Mouse (Mus musculus): Measurements from ENCODE around the gene Fry. TPM values are rescaled to one million over a fixed set of nuclear protein-coding genes. Genes with fewer than 3 reads are reported as not detected.

Gene Fry
- polyA plus RNA-seq, 1 experiment from 2014 or later = 2.4 TPM

DNA sequence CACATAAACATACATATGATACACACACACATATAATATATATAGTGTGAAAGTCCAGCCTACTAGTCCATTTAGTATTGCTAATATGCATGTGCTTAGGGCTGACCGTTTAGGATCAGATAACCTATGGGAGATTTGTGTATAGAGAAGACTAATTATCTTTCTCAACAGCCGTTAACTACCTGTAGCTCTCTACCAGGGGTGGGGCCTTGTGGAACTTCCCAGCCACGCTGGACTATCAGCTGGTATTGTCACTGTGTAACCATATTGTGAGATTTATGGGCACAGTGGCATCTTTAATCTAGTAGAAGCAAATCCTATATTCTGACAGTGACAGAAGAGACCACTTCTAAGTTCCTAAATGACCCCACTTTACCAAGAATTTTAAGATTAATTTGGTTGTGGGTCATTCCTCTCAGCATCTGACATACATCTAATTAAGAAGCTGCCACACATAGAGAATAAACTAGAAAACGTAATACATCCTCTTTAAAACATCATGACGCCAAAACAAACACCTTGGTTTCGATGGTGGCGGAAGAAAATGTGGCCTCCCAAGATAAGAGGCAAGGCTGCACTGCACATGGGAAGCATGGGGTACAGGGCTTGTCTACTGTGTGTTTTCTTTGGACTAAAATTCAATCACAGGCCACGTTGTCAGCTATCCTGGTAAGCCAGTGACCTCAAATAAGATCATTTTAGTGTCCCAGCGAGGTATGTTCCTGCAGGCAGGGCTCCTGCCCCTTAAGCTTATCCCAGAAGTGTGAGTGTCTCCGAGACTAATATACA lies 271.3 kb downstream of the Fry start:
- Histone ChIP-seq H3K36me3 (peaks cover 11% of the 10 kb centered on the region), H3K4me1 (replicated peaks) (peaks cover 21% of the 10 kb centered on the region), H3K9me3 (replicated peaks) (no peaks in the 10 kb centered on the region), H3K4me3 (replicated peaks) (no peak overlapping the region), H3K27ac (0 out of 2 replicates have a peak overlapping the region, but pooled peaks have one; percentile 1), H3K4me2 (peak overlapping the region; percentile 5; the same call in 1 of the 2 replicates), H3K27me3 (no peaks in the 10 kb centered on the region), H3K9ac (no peak overlapping the region)
- DNase-seq (peak; percentile 21), ATAC-seq (ENCODE audit: low read depth) (peak; percentile 85)
- WGBS (ENCODE audit: insufficient replicate concordance) = 16% methylated on average over 10 of the region's 10 CpGs

DNA sequence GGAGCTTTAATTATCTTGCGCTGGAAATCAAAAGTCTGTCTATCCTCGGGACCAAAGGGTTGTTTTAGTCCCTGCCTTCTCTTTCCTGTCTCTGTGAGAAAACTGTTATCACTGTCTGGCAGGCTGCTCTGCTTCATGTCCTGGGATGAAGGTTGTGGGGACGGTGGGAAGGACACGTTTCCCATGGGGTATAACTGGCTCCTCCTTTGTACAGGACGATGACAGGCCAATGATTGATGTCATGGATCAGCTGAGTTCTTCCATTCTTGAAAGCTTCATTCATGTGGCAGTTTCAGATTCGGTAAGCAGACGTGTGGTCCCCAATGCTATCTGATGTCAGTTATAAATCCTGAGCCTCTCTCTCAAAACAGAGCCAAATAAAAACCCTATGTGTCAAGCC lies 272.0 kb downstream of the Fry start:
- no peaks in the 10 kb centered on the region; the same call in 1 of the 2 replicates for H3K9me3 ChIP-seq (replicated peaks)
- H3K36me3 ChIP-seq = peaks cover 16% of the 10 kb centered on the region
- no peak overlapping the region for H3K4me3 ChIP-seq (replicated peaks)
- ATAC-seq (ENCODE audit: low read depth) (peak; percentile 74), DNase-seq (peak; percentile 12)
- 11% methylated on average over 7 of the region's 7 CpGs for WGBS (ENCODE audit: insufficient replicate concordance)
- H3K27ac ChIP-seq = 0 out of 2 replicates have a peak overlapping the region, but pooled peaks have one; percentile 1
- no peak overlapping the region for H3K9ac ChIP-seq
- peak overlapping the region; percentile 5; the same call in 1 of the 2 replicates for H3K4me2 ChIP-seq
- peaks cover 15% of the 10 kb centered on the region for H3K4me1 ChIP-seq (replicated peaks)
- H3K27me3 ChIP-seq = no peaks in the 10 kb centered on the region

DNA sequence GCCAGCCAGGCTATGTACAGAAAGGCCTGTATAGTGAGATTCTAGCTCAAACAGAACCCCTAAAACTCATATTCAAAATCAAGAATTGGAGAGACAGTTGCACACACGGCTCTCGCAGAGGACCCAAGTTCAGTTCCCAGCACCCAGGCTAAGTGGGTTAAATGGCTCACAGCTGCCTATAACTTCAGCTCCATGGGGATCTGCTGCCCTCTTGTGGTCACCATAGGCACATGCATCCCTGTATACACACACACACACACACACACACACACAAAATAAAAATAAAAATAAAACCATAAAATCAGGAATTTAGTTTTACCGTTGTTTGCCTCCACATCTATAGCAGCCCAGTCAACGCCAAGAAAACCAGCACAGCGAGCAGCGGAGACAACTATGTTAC lies 276.2 kb downstream of the Fry start:
- 86% methylated on average over 6 of the region's 6 CpGs for WGBS (ENCODE audit: insufficient replicate concordance)
- Histone ChIP-seq H3K27me3 (no peaks in the 10 kb centered on the region), H3K36me3 (peaks cover 16% of the 10 kb centered on the region), H3K4me3 (replicated peaks) (no peak overlapping the region), H3K27ac (no peak overlapping the region), H3K4me2 (no peak overlapping the region), H3K9me3 (replicated peaks) (no peaks in the 10 kb centered on the region; the same call in 1 of the 2 replicates), H3K9ac (no peak overlapping the region), H3K4me1 (replicated peaks) (peaks cover 10% of the 10 kb centered on the region)
- ATAC-seq (ENCODE audit: low read depth) (no peak), DNase-seq (no peak)

DNA sequence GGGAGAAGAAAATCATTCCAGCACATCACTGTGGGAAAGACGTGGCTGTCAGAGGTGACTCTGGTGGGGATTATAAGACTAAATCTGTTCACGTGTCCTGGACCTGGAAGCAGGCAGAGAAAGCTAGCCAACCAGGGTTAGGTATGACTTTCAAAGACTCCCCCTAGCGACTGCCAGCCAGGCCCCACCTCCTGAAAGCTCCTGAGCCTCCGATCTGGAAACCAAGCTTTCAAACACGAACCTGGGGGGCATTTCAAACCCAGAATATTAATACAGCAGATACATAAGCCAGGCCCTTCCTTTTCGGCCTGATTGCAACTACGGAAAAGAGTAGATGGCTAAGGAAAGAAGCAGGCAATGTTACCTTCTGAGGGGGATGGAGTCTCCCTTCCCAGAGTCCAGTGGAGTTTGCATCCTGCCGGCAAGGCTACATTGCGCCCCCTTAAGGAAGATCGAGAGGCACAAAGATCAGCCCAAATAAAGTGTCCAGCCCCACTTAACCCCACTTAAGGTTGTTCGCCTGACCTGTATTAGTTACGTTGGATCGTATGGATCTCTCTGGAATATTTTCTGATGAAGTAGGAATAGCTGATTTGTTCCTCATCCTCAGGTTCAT lies 284.5 kb downstream of the Fry start:
- Histone ChIP-seq H3K9ac (no peak overlapping the region), H3K4me3 (replicated peaks) (no peak overlapping the region), H3K9me3 (replicated peaks) (no peaks in the 10 kb centered on the region), H3K36me3 (0 out of 2 replicates have a peak, but pooled peaks cover 2% of the 10 kb centered on the region), H3K27ac (no peak overlapping the region), H3K27me3 (no peaks in the 10 kb centered on the region), H3K4me2 (no peak overlapping the region), H3K4me1 (replicated peaks) (no peaks in the 10 kb centered on the region)
- ATAC-seq (ENCODE audit: low read depth) (no peak), DNase-seq (no peak)
- WGBS (ENCODE audit: insufficient replicate concordance) = 37% methylated on average over 13 of the region's 13 CpGs

DNA sequence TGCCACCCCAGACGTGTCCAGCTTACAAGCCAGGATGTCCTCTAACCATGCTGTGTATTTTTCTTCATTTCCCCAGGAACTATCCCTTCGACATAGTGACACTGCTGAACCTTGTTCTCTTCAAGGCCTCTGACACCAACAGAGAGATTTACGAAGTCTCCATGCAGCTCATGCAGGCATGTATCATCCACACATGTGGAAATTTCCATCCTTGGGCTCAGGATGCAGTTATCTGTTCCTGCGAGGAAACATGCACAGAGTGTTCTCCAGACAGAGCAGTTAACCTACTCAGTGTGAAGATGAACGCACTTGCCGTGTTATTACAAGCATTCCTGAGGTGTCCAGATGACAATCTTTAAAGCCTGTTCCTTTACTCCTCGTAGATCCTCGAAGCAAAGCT lies 286.4 kb downstream of the Fry start:
- ATAC-seq (ENCODE audit: low read depth) (no peak), DNase-seq (no peak)
- Histone ChIP-seq H3K9ac (no peak overlapping the region), H3K27me3 (no peaks in the 10 kb centered on the region), H3K4me3 (replicated peaks) (no peak overlapping the region), H3K9me3 (replicated peaks) (no peaks in the 10 kb centered on the region), H3K27ac (no peak overlapping the region), H3K36me3 (0 out of 2 replicates have a peak, but pooled peaks cover 2% of the 10 kb centered on the region), H3K4me2 (no peak overlapping the region), H3K4me1 (replicated peaks) (0 out of 2 replicates have a peak, but pooled peaks cover 5% of the 10 kb centered on the region)
- WGBS (ENCODE audit: insufficient replicate concordance) = 63% methylated on average over 8 of the region's 8 CpGs

DNA sequence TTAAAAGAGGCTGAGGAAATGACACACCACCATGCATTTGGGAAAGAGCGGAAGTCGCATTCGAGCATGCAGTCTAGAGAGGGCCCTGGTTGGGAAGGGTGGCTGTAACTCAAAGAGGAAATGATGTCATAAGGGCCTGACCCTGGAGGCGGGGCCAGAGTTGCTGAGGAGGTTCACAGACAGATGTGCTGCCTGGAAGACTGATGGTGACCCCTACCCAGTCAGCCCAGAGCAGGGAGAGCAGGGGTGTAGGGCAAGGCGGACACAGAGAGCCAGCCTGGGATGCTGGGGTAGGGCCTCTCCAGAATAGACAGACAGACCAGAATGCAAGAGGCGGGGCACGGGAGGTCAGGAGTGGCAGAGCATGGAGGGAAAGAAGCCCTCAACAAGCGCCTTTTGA lies 290.5 kb downstream of the Fry start:
- ATAC-seq (ENCODE audit: low read depth) (peak; percentile 29; the same call in 1 of the 2 replicates), DNase-seq (no peak)
- no peak overlapping the region for H3K4me3 ChIP-seq (replicated peaks)
- H3K9me3 ChIP-seq (replicated peaks) = no peaks in the 10 kb centered on the region
- H3K4me1 ChIP-seq (replicated peaks) = peaks cover 9% of the 10 kb centered on the region
- no peak overlapping the region for H3K4me2 ChIP-seq
- no peaks in the 10 kb centered on the region for H3K27me3 ChIP-seq
- no peak overlapping the region for H3K9ac ChIP-seq
- H3K36me3 ChIP-seq = no peaks in the 10 kb centered on the region
- WGBS (ENCODE audit: insufficient replicate concordance) = 65% methylated on average over 8 of the region's 8 CpGs
- no peak overlapping the region for H3K27ac ChIP-seq

DNA sequence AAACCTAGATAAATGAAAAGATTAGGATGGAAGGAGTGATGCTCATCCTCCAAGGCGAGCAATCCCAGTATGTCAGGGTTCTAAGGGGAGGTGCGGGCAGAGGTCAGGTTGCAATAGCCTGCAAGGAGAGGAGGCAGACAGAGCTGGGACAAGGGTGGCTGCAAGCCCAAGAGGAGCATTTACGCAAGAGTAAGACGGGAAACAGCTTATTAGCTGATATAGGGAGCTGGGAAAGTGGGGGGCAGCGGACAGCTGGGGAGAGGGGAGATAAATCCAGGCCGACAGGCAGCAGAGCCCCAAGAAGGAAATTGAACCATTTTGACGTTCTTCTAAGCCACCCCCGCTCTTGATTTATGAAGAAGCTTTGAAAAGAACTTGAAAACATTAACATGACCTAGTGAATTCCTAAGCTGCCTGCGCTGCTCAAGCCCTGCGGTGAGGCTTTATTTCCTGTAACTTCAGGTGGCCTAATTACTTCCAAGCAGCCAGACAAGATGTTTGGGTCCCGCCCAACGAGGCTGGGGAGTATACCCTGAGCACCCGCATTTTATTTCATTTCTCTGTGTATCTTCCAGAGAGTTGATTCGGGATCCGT lies 291.1 kb downstream of the Fry start:
- H3K9me3 ChIP-seq (replicated peaks) = no peaks in the 10 kb centered on the region

DNA sequence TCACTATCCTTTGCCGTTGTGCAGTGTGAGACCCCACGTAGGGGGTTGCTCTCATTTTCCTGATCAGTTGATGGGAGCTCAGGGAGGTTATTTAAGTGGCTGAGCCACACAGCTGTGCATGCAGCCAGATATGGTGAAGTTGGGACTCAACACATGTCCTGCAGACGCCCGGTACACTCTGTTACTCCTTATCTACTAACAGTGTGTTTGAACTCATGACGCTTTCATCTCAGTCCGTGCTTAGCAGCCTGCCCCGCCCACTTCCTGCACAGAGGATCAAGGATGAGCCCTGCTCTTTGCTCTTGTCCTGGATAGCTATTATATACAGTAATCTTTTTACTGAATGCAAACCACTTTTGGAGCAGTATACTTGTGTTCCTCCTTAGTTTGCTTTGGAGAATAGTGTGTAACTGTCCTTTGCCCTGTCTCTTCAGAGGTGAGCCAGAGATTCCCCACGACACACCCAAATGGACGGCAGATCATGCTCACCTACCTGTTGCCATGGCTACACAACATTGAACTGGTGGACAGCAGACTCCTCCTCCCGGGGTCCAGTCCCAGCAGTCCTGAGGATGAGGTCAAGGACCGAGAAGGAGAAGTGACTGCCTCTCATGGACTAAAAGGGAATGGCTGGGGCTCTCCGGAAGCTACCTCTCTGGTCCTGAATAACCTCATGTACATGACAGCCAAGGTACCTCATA lies 294.5 kb downstream of the Fry start:
- Histone ChIP-seq H3K4me2 (no peak overlapping the region), H3K9ac (no peak overlapping the region), H3K36me3 (peaks cover 12% of the 10 kb centered on the region), H3K9me3 (replicated peaks) (no peaks in the 10 kb centered on the region), H3K27ac (no peak overlapping the region), H3K4me1 (replicated peaks) (peaks cover 9% of the 10 kb centered on the region), H3K27me3 (no peaks in the 10 kb centered on the region), H3K4me3 (replicated peaks) (no peak overlapping the region)
- ATAC-seq (ENCODE audit: low read depth) (no peak), DNase-seq (no peak)
- WGBS (ENCODE audit: insufficient replicate concordance) = 50% methylated on average over 12 of the region's 12 CpGs

More for the DNA sequence above, 291.1 kb downstream of the Fry start:
- Histone ChIP-seq H3K4me3 (replicated peaks) (no peak overlapping the region), H3K36me3 (peaks cover 2% of the 10 kb centered on the region; the same call in 1 of the 2 replicates), H3K4me2 (no peak overlapping the region), H3K27me3 (no peaks in the 10 kb centered on the region), H3K27ac (no peak overlapping the region), H3K4me1 (replicated peaks) (peaks cover 9% of the 10 kb centered on the region), H3K9ac (no peak overlapping the region)
- WGBS (ENCODE audit: insufficient replicate concordance) = 67% methylated on average over 15 of the region's 15 CpGs
- no peak for DNase-seq
- ATAC-seq (ENCODE audit: low read depth) = no peak

DNA sequence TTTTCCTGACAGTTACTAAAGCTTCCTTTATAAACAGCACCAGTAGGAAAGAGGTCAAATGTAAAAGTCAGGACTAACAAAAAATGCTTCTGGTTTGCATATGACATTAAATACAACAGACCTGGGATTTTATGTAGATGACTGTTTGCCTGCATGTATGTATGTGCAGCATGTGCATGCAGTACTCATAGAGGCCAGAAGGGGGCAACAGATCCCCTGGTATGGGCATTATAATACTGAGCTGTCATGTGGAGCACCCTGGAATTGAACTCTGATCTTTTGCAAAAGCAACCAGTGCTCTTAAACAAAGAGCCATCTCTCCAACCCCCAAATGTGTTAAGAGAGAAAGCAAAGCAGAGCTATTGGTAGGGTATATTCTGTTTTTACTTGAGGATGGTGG lies 296.4 kb downstream of the Fry start:
- DNase-seq = no peak
- no peaks in the 10 kb centered on the region for H3K9me3 ChIP-seq (replicated peaks)
- peaks cover 4% of the 10 kb centered on the region for H3K4me1 ChIP-seq (replicated peaks)
- H3K9ac ChIP-seq = no peak overlapping the region
- H3K27me3 ChIP-seq = no peaks in the 10 kb centered on the region
- ATAC-seq (ENCODE audit: low read depth) = no peak
- no peak overlapping the region for H3K4me2 ChIP-seq
- peaks cover 12% of the 10 kb centered on the region for H3K36me3 ChIP-seq
- no peak overlapping the region for H3K27ac ChIP-seq
- H3K4me3 ChIP-seq (replicated peaks) = no peak overlapping the region

DNA sequence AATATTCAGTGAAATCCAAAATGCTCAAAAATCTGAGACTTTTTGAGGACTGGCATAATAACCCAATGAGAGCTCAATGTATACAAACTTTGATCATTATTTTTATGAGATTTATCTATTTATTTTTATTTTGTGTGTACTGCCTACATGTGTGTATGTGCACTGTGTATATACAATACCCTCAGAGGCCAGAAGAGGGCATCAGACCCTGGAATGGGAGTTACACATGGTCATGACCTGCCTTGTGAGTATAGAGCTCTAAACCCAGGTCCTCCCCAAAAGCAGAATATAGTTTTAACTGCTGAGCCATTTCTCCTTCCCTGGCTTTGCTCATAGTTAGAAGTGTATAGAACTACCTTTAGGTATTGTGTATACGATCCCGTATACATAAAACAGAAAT lies 298.8 kb downstream of the Fry start:
- WGBS (ENCODE audit: insufficient replicate concordance) = 84% methylated on average over 2 of the region's 2 CpGs

DNA sequence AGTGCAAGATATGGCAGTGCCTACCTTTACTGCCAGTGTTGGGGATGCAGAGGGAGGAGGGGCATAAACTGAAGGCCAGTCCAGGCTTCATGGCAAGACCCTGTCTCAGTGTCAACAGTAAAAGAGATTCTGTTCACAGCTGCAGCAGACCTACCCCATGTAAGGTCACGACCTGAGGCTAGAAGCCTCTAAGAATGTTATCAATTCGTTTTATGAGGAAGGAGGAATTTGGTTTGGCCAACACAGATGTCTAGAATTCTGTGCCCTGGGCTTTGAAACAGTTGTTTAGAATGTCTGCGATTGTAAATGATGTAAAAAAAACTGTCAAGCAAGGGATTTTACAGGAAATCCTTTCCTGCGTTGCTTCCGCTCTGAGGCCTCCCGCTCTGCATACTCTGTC lies 299.6 kb downstream of the Fry start:
- Histone ChIP-seq H3K4me1 (replicated peaks) (no peaks in the 10 kb centered on the region), H3K27me3 (no peaks in the 10 kb centered on the region), H3K36me3 (peaks cover 12% of the 10 kb centered on the region), H3K4me2 (no peak overlapping the region), H3K9me3 (replicated peaks) (no peaks in the 10 kb centered on the region), H3K27ac (no peak overlapping the region), H3K9ac (no peak overlapping the region), H3K4me3 (replicated peaks) (no peak overlapping the region)
- ATAC-seq (ENCODE audit: low read depth) = no peak
- no peak for DNase-seq
- 53% methylated on average over 6 of the region's 6 CpGs for whole genome bisulfite sequencing (ENCODE audit: insufficient replicate concordance)

More for the DNA sequence above, 298.8 kb downstream of the Fry start:
- Histone ChIP-seq H3K27ac (no peak overlapping the region), H3K4me1 (replicated peaks) (peaks cover 4% of the 10 kb centered on the region), H3K4me3 (replicated peaks) (no peak overlapping the region), H3K9me3 (replicated peaks) (no peaks in the 10 kb centered on the region), H3K36me3 (peaks cover 12% of the 10 kb centered on the region), H3K4me2 (no peak overlapping the region), H3K9ac (no peak overlapping the region), H3K27me3 (no peaks in the 10 kb centered on the region)
- no peak for ATAC-seq (ENCODE audit: low read depth)
- DNase-seq = no peak

Measured in liver, embryonic 13.5 days (tissue).